Mouse (Mus musculus) liver, embryonic 14.5 days (tissue): ENCODE data around the gene Unc45a. TPM values are rescaled to one million over a fixed set of nuclear protein-coding genes. Genes with fewer than 3 reads are reported as not detected.
"Not testable (repeated sequence)": the region's sequence is repeated elsewhere in the genome, so short reads cannot be mapped to it uniquely, and the experiment has no call there.

Experiments used
- ATAC-seq: fragments of 200-750 bp; cut with Nextera tagmentation; 2 replicates; pipeline ENCODE4 v1.8.0; 2017; ENCODE audit warnings: moderate number of reproducible peaks, mild to moderate bottlenecking, moderate library complexity; ENCODE audit not compliant: insufficient read depth
- DNase-seq, 3 experiments: peaks; one replicate each; pipeline ENCODE4 v3.0.0-alpha.2; 2012 to 2013; ENCODE audit warnings: low read depth in 3 of 3, low spot score in 3 of 3
- H3K27ac ChIP-seq: fragments of 300-500 bp; sonication (generic); 2 replicates; pipeline ENCODE4 v1.5.1; 2014; ENCODE audit warnings: moderate library complexity, mild to moderate bottlenecking, control low read depth, inconsistent platforms
- H3K27me3 ChIP-seq: fragments of 300-500 bp; sonication (generic); 2 replicates; pipeline ENCODE4 v1.6.1; 2014; ENCODE audit warnings: mild to moderate bottlenecking, low read length, moderate library complexity; ENCODE audit not compliant: control insufficient read depth, insufficient read depth
- H3K36me3 ChIP-seq: fragments of 300-500 bp; sonication (generic); replicated peaks from 2 replicates; pipeline ENCODE4 v1.6.1; 2014; ENCODE audit warnings: low read depth; ENCODE audit not compliant: control insufficient read depth, insufficient read depth
- H3K4me1 ChIP-seq, 2 experiments: fragments of 200-500 bp in 1 of 2; fragments of 300-500 bp in 1 of 2; sonication (generic) in 1 of 2; replicated peaks; 2 replicates each; pipeline ENCODE4 v1.6.1; 2012 to 2014; ENCODE audit warnings: antibody characterized with exemption in 1 of 2, inconsistent platforms in 1 of 2, low read length in 1 of 2; ENCODE audit not compliant: control insufficient read depth in 2 of 2, insufficient read depth in 2 of 2
- H3K4me2 ChIP-seq: fragments of 300-500 bp; sonication (generic); 2 replicates; pipeline ENCODE4 v1.6.1; 2014; ENCODE audit warnings: low read depth, mild to moderate bottlenecking, control low read depth, moderate library complexity
- H3K4me3 ChIP-seq, 2 experiments: fragments of 200-500 bp in 1 of 2; fragments of 300-500 bp in 1 of 2; sonication (generic) in 1 of 2; 2 replicates each; pipeline ENCODE4 v1.5.1; 2012 to 2014; ENCODE audit warnings: low read depth in 2 of 2, low read length in 2 of 2, mild to moderate bottlenecking in 2 of 2, control low read depth in 1 of 2, inconsistent platforms in 1 of 2, moderate library complexity in 1 of 2; ENCODE audit not compliant: insufficient read depth in 1 of 2
- H3K9ac ChIP-seq: fragments of 300-500 bp; sonication (generic); replicated peaks from 2 replicates; pipeline ENCODE4 v1.6.1; 2014; ENCODE audit warnings: mild to moderate bottlenecking, control low read depth, moderate library complexity
- H3K9me3 ChIP-seq: fragments of 300-500 bp; sonication (generic); 2 replicates; pipeline ENCODE4 v1.6.1; 2016; ENCODE audit warnings: low read length, mixed read lengths; ENCODE audit not compliant: control insufficient read depth
- CTCF ChIP-seq: IDR thresholded peaks from 2 replicates; pipeline ENCODE4 v1.5.1; 2016; ENCODE audit warnings: antibody characterized with exemption, low read depth, control low read depth
- EP300 ChIP-seq: IDR thresholded peaks from 2 replicates; pipeline ENCODE4 v1.6.1; 2016; ENCODE audit warnings: antibody characterized with exemption, low read depth
- WGBS: fragments of 180-500 bp; shearing (Covaris S2); extraction: QIAGEN DNeasy Blood & Tissue Kit; methylation state at CpG from one replicate; pipeline ENCODE4 v1.1.7; 2014; ENCODE audit not compliant: insufficient replicate concordance; 5-methylcytosine and 5-hydroxymethylcytosine counted together
- polyA plus RNA-seq, 2 experiments: library from polyadenylated mRNA; depleted of rRNA in 1 of 2; stranded (reverse) in 1 of 2; unstranded in 1 of 2; fragments of >200 nt; fragmentation: Nextera tagmentation in 1 of 2; extraction: Ambion mirVana in 1 of 2; gene quantifications; 2 replicates each; pipeline versions ENCODE4 v1.2.1 to v1.2.3; 2012 to 2014

Gene Unc45a
- polyA plus RNA-seq, 2 experiments, result 5.6 to 7.1 TPM

GRCm38 (mm10) chr7:80331433-80331832 lies 9.4 kb downstream of the Unc45a start:
- DNase-seq, result no peak
- no peak for ATAC-seq
- Histone ChIP-seq H3K9ac (no peak overlapping the region), H3K4me3 (no peak overlapping the region), H3K9me3 (no peaks in the 10 kb centered on the region), H3K36me3 (peaks cover 15% of the 10 kb centered on the region), H3K27ac (no peak overlapping the region), H3K27me3 (no peaks in the 10 kb centered on the region), H3K4me1 (no peaks in the 10 kb centered on the region), H3K4me2 (no peak overlapping the region)
- WGBS, result 90% methylated on average over 19 of the region's 19 CpGs
- TF ChIP-seq CTCF (no peak), EP300 (no peak)

DNA sequence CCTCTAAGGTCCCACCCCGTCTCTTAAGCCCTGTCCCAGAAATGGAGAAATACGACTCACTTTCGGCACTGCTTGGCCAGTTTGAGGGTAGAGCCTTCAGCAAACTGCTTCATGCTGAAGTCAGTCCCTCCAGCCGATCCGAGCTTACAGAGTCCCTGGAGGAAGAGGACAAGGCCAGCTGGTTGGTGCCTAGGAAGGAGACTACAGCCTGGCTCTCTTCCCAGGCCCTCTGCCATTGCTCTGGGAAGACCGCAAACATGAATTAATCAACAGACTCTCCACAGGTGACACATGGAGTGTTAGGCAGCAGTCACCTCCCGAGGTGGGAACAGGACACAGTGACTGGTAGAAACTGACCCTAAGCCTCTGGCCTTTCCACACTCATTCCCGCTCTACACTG lies 10.5 kb downstream of the Unc45a start:
- no peaks in the 10 kb centered on the region for H3K9me3 ChIP-seq
- no peaks in the 10 kb centered on the region; a peak in 1 of 4 replicates for H3K4me1 ChIP-seq
- H3K27ac ChIP-seq, result no peak overlapping the region
- peaks cover 7% of the 10 kb centered on the region for H3K36me3 ChIP-seq
- no peak for TF ChIP-seq EP300
- no peak overlapping the region for H3K4me3 ChIP-seq
- 80% methylated on average over 8 of the region's 8 CpGs for WGBS
- no peak overlapping the region for H3K4me2 ChIP-seq
- H3K9ac ChIP-seq, result no peak overlapping the region
- no peak for ATAC-seq
- no peak for DNase-seq
- H3K27me3 ChIP-seq, result no peaks in the 10 kb centered on the region

DNA sequence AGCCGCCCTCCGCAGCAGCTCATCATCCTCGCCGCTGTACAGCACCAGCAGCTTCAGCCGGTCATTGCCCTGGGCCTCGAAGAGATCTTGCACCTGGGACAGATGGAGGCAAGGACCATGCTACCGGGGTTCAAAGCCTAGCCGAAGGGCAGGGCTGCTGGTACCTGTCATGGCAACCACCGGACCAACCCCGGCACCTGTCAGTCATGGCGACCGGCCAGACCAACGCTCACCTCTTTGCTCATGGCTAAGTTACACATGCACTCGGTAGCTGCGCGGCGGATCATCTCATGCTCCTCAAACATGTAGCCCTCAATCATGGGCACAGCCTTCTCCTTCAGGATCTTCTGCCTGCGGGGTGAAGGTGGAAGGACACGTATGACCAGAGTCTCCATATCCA lies 14.7 kb downstream of the Unc45a start:
- DNase-seq (no peak), ATAC-seq (no peak)
- no peak for TF ChIP-seq EP300
- TF ChIP-seq CTCF, result no peak
- Histone ChIP-seq H3K36me3 (no peaks in the 10 kb centered on the region; the same call in 1 of the 2 replicates), H3K4me2 (no peak overlapping the region), H3K4me1 (peaks cover 7 to 8% of the 10 kb centered on the region in 2 experiments; a peak in 3 of 4 replicates), H3K4me3 (no peak overlapping the region), H3K9me3 (no peaks in the 10 kb centered on the region), H3K9ac (no peak overlapping the region), H3K27me3 (no peaks in the 10 kb centered on the region), H3K27ac (no peak overlapping the region)
- 90% methylated on average over 19 of the region's 19 CpGs for WGBS

DNA sequence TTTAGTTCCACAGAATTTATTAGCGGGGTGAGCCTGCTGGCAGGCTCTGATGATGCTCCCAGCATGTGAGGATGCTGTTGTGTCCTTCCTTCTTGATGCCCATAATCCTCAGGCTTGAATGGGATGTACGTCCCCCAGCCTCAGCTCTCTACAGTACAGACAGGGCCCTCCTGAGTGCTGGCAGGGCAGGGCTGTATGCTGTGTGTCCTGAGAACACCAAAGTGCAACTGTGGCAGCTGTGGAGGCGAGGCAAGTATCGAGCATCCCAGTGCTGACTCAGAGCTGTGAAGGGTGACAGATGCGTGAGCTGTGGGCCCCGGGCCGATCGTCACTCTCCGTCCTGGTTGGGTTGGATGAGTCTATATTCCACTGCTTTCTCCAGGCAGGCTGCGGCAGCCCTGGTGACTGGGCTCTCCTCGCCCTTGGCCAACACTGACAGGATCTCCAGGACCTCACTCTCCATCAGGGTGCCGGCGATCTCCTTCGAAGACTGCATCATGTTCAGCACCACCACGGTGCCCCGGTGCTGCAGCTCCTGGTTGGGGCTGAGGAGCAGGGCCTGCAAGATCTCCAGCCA lies 15.4 kb downstream of the Unc45a start:
- H3K9ac ChIP-seq, result no peak overlapping the region
- H3K9me3 ChIP-seq, result no peaks in the 10 kb centered on the region
- DNase-seq, result no peak
- no peak overlapping the region for H3K27ac ChIP-seq
- WGBS, result 92% methylated on average over 16 of the region's 16 CpGs
- H3K4me2 ChIP-seq, result peak overlapping the region; percentile 87; the same call in 1 of the 2 replicates
- TF ChIP-seq CTCF, result no peak
- TF ChIP-seq EP300, result no peak
- no peak overlapping the region for H3K4me3 ChIP-seq
- H3K36me3 ChIP-seq, result no peaks in the 10 kb centered on the region; the same call in 1 of the 2 replicates
- no peak for ATAC-seq
- peaks cover 7 to 8% of the 10 kb centered on the region in 2 experiments; a peak in 3 of 4 replicates for H3K4me1 ChIP-seq
- no peaks in the 10 kb centered on the region for H3K27me3 ChIP-seq

DNA sequence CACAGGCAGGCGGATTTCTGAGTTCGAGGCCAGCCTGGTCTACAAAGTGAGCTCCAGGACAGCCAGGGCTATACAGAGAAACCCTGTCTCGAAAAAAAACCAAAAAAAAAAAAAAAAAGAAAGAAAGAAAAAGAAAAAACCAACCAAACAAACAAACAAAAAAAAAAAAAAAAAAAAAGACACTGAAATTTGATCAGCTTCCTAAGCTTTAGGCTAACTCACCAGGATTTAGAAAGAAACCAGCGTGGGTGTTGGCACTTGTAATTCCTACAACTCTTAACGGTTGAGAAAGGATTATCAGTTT lies 16.0 kb downstream of the Unc45a start:
- H3K4me2 ChIP-seq, result peak overlapping the region; percentile 87
- H3K27ac ChIP-seq, H3K9me3 ChIP-seq, ATAC-seq, DNase-seq, H3K36me3 ChIP-seq, H3K9ac ChIP-seq, H3K4me1 ChIP-seq, H3K27me3 ChIP-seq: not testable (repeated sequence)
- peak overlapping the region in 1 of 2 experiments; percentile 80; a peak in 2 of 4 replicates for H3K4me3 ChIP-seq
- 27% methylated on average over 5 of the region's 5 CpGs for WGBS
